Mouse (Mus musculus) lung, postnatal 36 days (tissue): Measurements from ENCODE around the gene Gigyf1.

Source experiments
- DNase-seq: peaks from one replicate; pipeline ENCODE4 v3.0.0; 2022; ENCODE audit warnings: mixed read lengths

The Gigyf1 gene

GRCm38 (mm10) chr5:137514811-137515210 lies 3.5 kb upstream of the Gigyf1 start:
- DNase-seq = no peak

- DNase-seq = no peak
These were observed 1.6 kb downstream of the Gigyf1 start for GRCm38 (mm10) chr5:137519691-137520550.

- DNase-seq = peak; percentile 47
These were observed 3.5 kb downstream of the Gigyf1 start for GRCm38 (mm10) chr5:137521861-137522260.

GRCm38 (mm10) chr5:137522711-137523110 lies 4.4 kb downstream of the Gigyf1 start:
- DNase-seq = no peak

GRCm38 (mm10) chr5:137523396-137524250 lies 5.3 kb downstream of the Gigyf1 start:
- no peak for DNase-seq

GRCm38 (mm10) chr5:137524251-137524515 lies 5.8 kb downstream of the Gigyf1 start:
- DNase-seq = no peak

GRCm38 (mm10) chr5:137524671-137525070 lies 6.3 kb downstream of the Gigyf1 start:
- no peak for DNase-seq

- DNase-seq = no peak
These were observed 7.2 kb downstream of the Gigyf1 start for GRCm38 (mm10) chr5:137525511-137525910.

- DNase-seq = peak; percentile 65
These were observed 8.0 kb downstream of the Gigyf1 start for GRCm38 (mm10) chr5:137526192-137526936.

GRCm38 (mm10) chr5:137527413-137527812 lies 9.1 kb downstream of the Gigyf1 start:
- DNase-seq = no peak

GRCm38 (mm10) chr5:137528247-137528968 lies 10.1 kb downstream of the Gigyf1 start:
- DNase-seq = no peak

GRCm38 (mm10) chr5:137529221-137529995 lies 11.1 kb downstream of the Gigyf1 start:
- no peak for DNase-seq

- no peak for DNase-seq
These were observed 11.7 kb downstream of the Gigyf1 start for GRCm38 (mm10) chr5:137530075-137530474.

- peak; percentile 75 for DNase-seq
These were observed 12.5 kb downstream of the Gigyf1 start for GRCm38 (mm10) chr5:137530588-137531413.

GRCm38 (mm10) chr5:137531414-137532130 lies 13.2 kb downstream of the Gigyf1 start:
- DNase-seq = peak; percentile 62

GRCm38 (mm10) chr5:137532131-137532807 lies 13.9 kb downstream of the Gigyf1 start:
- no peak for DNase-seq

- DNase-seq = no peak
These were observed 14.4 kb downstream of the Gigyf1 start for GRCm38 (mm10) chr5:137532808-137533116.

- DNase-seq = peak; percentile 100
These were observed 14.9 kb downstream of the Gigyf1 start, which contains the start of the genes Epo and Gnb2 for GRCm38 (mm10) chr5:137533117-137533827. Epo (minus strand) TSS chr5:137533242. Gnb2 (minus strand) TSS chr5:137533510.

GRCm38 (mm10) chr5:137534762-137535161 lies 16.4 kb downstream of the Gigyf1 start:
- DNase-seq = peak; percentile 74
